Mouse (Mus musculus) frontal cortex, postnatal 25 days (tissue): ENCODE measurements around the gene Slc39a2.
"Not testable (repeated sequence)": the region's sequence is repeated elsewhere in the genome, so short reads cannot be mapped to it uniquely, and the experiment has no call there.

ENCODE experiments used
- DNase-seq, 2 experiments: peaks; one replicate each; pipeline ENCODE4 v3.0.0; 2022; ENCODE audit warnings: low spot score in 2 of 2

Gene Slc39a2

GRCm38 (mm10) chr14:51892191-51892939, at the start of gene Slc39a2:
Gene Slc39a2 (plus strand): TSS chr14:51892889.
- DNase-seq: no peak

DNA sequence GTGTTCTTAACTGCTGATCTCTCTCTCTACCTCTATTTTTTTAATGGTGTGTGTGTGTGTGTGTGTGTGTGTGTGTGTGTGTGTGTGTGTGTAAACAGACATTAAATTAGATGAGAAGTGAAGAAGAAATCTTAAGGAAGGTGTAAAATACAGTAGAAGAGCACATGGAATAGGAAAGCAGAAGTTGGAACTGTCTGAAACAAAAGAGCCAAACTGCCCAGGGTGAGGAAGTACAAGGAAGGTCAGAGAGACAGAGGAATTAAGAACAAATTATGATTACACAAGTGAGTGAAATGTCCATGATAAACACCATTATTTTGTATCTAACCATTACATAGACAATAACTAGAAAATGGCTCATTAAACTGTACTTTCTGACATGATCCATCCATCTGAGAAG, 48.8 kb upstream of the Slc39a2 start:
- DNase-seq: no peak

DNA sequence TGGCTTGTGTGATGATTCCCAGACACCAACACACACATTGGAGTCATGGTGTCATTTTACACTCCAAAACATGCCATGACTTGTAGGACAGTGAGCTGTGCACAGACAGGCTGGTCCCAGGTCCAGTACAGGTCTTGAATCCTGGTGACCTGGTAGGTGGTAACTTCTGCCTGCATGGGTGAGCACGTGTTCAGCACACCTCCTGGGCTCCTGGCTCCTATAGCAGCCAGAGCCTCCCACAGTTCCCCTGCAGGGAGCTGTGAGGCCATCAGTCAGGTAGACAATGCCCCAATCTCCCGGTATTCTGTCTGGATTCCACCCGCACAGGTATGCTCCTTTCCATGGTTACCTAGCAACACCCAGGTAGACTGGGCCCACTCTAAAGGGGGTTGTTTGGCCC, 46.1 kb upstream of the Slc39a2 start:
- no peak for DNase-seq

DNA sequence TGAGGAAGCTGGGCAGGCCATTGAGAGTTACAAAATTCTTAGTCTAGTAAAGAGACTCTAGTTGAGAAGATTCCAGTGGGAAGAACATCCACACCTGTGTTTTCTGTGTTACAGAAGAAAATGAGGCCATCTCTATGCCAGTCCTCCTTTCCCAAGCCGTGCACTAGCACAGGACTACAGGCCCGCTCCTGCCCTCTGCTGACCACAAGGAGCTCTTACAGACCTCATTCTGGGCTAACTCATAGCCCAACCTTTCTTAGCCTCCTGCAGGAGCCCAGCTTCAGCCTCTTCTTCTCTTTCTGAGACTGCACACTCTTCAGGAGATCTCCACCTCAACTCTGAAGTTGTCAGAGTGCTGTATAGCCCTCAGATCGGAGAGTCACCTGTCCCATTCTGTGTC, 41.7 kb upstream of the Slc39a2 start:
- not testable (repeated sequence) for DNase-seq

- no peak for DNase-seq
These were observed 39.3 kb upstream of the Slc39a2 start, which contains the start of gene Ear6 for GRCm38 (mm10) chr14:51853399-51853798. Gene Ear6 (plus strand): TSS chr14:51853699.

- not testable (repeated sequence) for DNase-seq
These were observed 37.4 kb upstream of the Slc39a2 start for GRCm38 (mm10) chr14:51855280-51855679.

- DNase-seq: not testable (repeated sequence)
These were observed 29.1 kb upstream of the Slc39a2 start for GRCm38 (mm10) chr14:51863603-51864002.

- DNase-seq: no peak
These were observed 21.9 kb upstream of the Slc39a2 start for GRCm38 (mm10) chr14:51870756-51871155.

- no peak for DNase-seq
These were observed 20.9 kb upstream of the Slc39a2 start for GRCm38 (mm10) chr14:51871741-51872140.

DNA sequence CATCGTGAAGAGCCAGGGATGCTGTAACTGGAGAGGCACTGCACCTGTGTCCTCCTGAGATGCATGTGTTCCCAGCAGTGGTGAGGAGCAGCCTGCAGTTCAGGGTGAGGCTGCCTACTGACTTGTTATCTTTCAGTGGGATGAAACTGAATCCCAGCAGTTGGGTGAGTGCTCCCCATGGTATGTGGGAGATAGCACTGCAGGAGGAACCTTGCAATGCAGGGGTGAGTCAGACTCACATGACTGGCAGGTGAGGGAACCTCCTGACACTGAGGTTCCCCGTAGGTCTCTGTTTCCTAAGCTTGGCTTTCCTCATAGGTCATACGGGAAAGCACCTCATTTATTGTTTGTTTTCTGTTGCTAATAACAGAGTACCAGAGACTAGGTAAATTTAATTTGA, 15.2 kb upstream of the Slc39a2 start:
- DNase-seq: no peak

DNA sequence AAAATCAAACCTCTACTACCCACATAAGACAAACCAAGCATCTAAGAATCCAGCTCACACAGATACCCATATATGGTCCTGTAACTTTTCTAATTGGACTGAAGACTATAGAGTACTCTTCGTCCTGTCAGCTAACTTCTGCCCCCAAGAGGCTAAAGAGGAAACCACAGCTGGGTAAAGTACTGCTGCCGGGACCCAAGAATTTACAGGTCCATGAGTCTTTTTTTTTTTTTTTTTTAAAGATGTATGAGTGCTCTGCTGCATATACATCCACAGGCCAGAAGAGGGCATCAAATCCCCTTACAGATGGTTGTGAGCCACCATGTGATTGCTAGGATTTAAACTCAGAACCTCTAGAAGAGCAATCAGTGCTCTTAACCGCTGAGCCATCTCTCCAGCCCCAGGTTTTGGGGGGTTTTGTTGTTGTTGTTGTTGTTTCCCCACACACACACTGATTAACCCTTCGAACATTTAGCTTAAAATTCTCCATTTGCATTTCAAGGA, 9.1 kb upstream of the Slc39a2 start:
- DNase-seq: peak; percentile 36 to 46

- no peak for DNase-seq
These were observed 8.6 kb upstream of the Slc39a2 start for GRCm38 (mm10) chr14:51884031-51884544.

DNA sequence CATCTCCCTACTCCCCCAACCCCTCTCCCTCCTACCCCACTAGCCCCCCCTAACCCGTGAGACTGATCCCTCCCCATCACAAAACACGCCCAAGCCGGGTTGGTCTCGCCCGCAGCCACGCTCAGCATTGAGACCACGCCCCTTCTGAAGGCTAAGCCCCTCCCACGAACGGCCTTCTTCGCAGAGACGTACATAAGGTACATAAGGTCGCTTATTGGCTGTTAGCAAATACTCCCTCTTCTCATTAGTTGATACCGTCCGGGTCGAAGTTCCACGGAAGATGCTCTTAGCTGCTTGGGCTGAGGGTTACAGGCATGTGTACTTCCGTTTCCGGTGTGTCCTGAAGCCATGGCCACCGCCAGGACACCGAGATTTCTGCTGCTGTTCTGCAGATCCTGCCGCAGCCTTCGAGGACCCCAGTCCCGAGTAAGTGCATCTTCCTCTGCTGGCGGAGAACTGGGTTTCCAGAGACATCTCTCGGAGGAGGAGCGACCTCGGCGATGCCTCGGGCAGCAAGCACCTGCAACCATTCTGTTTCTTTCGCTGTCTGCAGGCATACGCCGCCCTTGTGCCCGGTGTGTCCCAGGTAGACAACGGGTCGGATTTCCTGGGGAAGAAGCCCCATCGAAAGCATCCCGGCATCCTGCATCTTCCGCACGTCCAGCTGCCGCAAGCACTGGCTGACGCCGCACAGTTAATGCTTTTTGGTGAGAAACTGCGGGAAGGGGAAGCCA, 7.9 kb upstream of the Slc39a2 start, which contains the start of gene Mettl17:
TSS of gene Mettl17 (plus strand) at position 245 of the 734 bp plus-strand sequence.
- DNase-seq: peak; percentile 75 to 81

DNA sequence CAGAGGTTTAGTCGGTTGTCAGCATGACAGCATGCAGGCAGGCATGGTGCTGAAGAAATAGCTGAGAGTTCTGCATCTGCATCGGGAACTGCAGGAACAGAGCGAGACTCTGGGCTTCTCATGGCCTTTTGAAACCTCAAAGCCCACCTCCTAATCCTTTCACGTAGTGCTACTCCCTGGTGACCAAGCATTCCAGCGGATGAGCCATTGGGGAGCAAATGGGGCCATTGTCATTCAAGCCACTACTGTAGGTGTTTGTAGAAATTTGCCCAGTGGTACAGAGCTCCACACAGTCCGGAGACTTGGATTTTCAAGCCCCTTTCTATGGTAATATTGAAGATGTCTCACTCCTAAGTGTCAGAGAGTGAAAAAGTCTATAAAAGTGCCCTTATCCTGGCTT, 6.6 kb upstream of the Slc39a2 start:
- DNase-seq: no peak

GRCm38 (mm10) chr14:51889833-51890232, 2.9 kb upstream of the Slc39a2 start:
- DNase-seq: no peak

- DNase-seq: no peak
These were observed 555 bp downstream of the Slc39a2 start for GRCm38 (mm10) chr14:51893094-51893794.

DNA sequence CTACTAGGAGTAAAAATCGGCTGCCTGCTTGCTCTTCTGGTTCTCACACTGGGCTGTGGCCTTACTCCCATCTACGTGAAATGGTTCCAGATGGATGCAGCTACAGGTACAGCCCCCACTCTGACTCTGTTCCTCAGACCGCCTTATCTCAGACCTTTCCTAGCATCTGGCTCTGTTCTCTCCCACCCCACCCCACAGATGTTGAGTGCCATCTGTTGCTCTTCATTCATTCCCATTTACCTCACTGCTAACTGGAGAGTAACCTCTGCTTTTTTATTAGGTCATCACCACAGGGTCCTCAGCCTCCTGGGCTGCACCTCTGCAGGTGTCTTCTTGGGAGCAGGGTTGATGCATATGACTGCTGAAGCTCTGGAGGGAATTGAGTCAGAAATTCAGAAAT, 1.1 kb downstream of the Slc39a2 start:
- DNase-seq: no peak

DNA sequence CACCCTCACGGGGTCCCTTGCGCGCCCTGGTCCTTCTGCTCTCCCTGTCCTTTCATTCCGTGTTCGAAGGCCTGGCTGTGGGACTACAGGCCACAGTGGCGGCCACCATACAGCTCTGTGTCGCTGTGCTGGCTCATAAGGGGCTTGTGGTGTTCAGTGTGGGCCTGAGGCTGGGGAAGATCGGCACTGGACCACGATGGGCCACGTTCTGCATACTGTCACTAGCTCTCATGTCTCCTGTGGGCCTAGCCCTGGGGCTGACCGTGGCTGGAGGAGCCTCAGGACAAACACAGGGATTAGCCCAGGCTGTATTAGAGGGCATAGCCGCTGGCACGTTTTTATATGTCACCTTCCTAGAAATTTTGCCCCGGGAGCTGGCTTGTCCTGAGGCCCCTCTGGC, 2.4 kb downstream of the Slc39a2 start:
- no peak for DNase-seq

GRCm38 (mm10) chr14:51896019-51896418, 3.3 kb downstream of the Slc39a2 start:
- DNase-seq: no peak

DNA sequence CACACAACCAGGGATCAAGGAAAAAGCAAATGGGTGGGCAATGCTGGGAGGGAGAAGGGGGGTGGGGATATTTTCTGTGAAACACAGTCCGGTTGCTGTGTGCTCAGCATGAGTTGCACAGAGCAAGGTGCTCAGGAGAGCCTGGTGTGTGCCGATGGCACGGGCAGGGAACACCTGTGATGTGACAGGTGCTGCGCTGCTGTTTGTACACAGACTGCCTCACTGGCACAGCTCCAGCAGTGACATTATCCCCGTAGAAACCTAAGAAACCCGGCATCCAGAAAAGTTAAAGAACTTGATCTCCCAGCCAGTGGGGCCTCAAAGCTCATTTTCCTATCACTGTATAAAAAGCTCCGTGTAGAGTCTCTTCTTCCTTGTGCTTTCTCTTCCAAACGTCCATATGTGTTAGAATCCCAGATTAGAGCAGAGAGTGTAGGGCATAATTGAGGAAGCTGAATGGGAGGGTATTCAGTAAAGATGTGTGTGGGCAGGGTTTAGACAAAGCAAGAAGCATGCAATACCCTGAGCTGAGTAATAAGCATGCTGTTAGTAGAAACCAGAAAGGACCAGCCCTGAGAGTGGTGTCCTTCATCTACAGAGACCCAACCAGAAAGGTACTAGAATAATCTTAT, 4.0 kb downstream of the Slc39a2 start:
- DNase-seq: no peak

GRCm38 (mm10) chr14:51899351-51899750, 6.7 kb downstream of the Slc39a2 start:
- no peak for DNase-seq
